Mouse (Mus musculus) gastrocnemius, adult 2 months (tissue): ENCODE measurements at regions not wholly inside any gene's neighbourhood (a gene's known extent, or its start where the extent isn't known, plus 50 kb on each side); places are given as distances from the start of the nearest gene placed in this dataset.

ENCODE experiments used
- DNase-seq: peaks from one replicate; pipeline ENCODE4 v3.0.0; 2022
- H3K27ac ChIP-seq: fragments of 200-600 bp; 2 replicates; pipeline ENCODE4 v1.8.1; 2022; ENCODE audit warnings: mild to moderate bottlenecking
- H3K4me3 ChIP-seq: fragments of 200-600 bp; 2 replicates; pipeline ENCODE4 v1.8.1; 2022; ENCODE audit warnings: mild to moderate bottlenecking, moderate library complexity
- CTCF ChIP-seq: fragments of 200-600 bp; IDR thresholded peaks from 2 replicates; pipeline ENCODE4 v1.8.1; 2022; ENCODE audit warnings: antibody characterized with exemption, mild to moderate bottlenecking, moderate library complexity
- intact Hi-C: fragments of 180-260 bp; cut with DNase I; formaldehyde crosslinking; loops from one replicate; pipeline ENCODE4 v1.15.1; 2025

DNA sequence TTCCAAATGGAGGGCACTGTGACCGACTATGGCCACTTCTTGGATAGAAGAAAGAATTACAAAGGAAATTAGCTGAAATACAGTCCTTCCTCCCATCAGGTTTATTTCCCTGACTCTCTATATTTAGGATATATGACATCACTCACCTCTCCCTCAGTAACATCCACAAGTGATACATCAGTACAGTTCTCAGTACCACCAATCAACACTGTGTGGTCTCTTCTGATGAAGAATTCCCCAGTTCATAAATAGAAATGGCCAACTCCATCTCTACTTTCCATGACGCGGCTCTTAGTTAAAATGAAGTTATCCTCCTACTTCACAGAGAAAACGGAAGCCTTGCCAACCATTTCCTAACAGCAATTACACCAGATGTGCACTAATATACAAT, 208.3 kb upstream of the Dio2 start:
- no peak overlapping the region for H3K27ac ChIP-seq
- no peak overlapping the region for H3K4me3 ChIP-seq
- no peak for TF ChIP-seq CTCF
- no peak for DNase-seq
- intact Hi-C loops = no loop called here

- Histone ChIP-seq H3K4me3 (no peak overlapping the region), H3K27ac (no peak overlapping the region)
- TF ChIP-seq CTCF = no peak
- intact Hi-C loops = no loop called here
- peak; percentile 18 for DNase-seq
Measured at GRCm38 (mm10) chr12:90945743-90946527, 207.7 kb upstream of the Dio2 start.

DNA sequence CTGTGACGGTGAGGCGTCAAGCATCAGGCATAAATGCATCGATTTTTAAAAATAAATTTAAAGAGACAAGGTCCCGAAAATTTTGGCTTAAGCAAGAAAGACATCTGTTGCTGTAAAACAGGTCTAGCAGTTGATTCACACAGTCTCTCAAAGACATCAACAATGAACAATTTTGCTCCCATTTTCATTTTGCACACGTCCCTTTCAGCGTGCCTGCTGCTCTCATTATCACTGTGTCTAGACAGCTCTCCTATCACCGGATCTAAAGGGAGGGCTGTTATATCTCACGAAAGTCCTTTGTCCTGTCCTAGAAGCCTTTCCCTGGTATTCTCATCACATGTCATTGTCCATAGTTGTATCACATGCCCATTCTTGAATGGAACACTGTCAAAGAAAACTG, 194.4 kb upstream of the Dio2 start:
- TF ChIP-seq CTCF = no peak
- no peak overlapping the region for H3K27ac ChIP-seq
- intact Hi-C loops = no loop called here
- H3K4me3 ChIP-seq = no peak overlapping the region
- no peak for DNase-seq

DNA sequence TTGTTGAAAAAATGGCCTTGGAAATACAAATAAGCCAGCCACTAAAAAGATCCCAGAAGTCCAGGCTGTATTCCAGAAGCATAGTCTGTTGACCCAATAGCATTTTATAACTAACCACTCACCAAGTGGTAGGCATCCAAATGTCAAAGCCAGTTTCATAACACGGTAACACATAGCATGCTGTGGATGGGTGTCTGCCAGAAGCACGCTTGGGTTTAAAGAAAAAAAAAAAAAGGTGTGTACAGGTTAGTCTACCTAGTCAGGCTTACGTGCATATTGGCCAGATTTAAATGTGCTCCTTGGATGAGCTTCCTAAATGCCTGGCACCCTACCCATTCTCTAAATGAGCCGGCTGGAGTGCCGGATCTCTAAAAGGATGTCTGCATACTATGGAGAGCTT, 194.0 kb upstream of the Dio2 start:
- no peak for TF ChIP-seq CTCF

GRCm38 (mm10) chr12:90930091-90930715, 192.0 kb upstream of the Dio2 start:
- intact Hi-C loops = no loop called here
- Histone ChIP-seq H3K4me3 (no peak overlapping the region), H3K27ac (no peak overlapping the region)
- no peak for TF ChIP-seq CTCF
- DNase-seq = no peak

More for the DNA sequence above, 194.0 kb upstream of the Dio2 start:
- DNase-seq = peak; percentile 17
- intact Hi-C loops = no loop called here
- Histone ChIP-seq H3K27ac (no peak overlapping the region), H3K4me3 (no peak overlapping the region)

GRCm38 (mm10) chr12:90923603-90924002, 185.4 kb upstream of the Dio2 start:
- intact Hi-C loops = no loop called here
- no peak for TF ChIP-seq CTCF
- no peak for DNase-seq
- Histone ChIP-seq H3K27ac (no peak overlapping the region), H3K4me3 (no peak overlapping the region)

DNA sequence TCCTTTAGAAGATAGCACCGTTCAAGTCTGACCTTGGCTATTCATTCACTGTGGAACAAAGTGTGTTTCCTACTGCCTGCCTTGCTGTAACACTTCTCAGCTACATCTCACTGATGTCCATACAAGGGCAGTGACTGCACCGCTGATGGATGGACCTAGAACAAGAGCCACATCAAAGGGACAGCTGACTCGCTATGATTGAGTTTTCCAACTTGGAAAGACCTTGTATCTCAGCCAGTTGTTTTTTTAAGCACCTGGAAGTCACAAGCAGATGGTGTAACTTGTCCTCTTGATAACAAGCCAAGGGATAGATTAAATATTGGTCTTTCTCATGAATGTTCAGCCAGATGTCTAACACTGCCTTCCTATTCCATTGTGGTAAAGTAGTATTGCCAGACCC, 184.9 kb upstream of the Dio2 start:
- no peak for DNase-seq
- no peak overlapping the region for H3K4me3 ChIP-seq
- intact Hi-C loops = no loop called here
- no peak for TF ChIP-seq CTCF
- no peak overlapping the region for H3K27ac ChIP-seq

DNA sequence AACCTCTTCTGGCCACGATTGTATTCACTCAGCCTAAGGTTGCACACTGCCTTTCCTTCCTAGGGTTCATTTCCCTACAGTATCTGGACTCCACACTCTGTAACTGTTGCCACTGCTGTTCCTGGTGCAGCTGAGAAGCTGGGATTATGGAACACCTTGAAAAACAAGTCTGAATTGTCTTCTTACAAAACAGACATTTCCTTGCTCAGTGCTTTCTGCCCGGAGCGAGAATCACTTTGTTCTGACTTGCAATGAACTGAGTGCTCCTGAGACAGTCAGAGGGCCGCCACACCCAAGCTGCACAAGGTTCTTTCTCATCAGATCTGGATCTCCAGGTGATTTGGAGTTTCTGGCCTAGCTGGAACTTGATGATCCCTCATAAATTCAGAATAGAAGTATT, 183.0 kb upstream of the Dio2 start:
- intact Hi-C loops = no loop called here
- DNase-seq = no peak
- no peak for TF ChIP-seq CTCF
- Histone ChIP-seq H3K27ac (no peak overlapping the region), H3K4me3 (no peak overlapping the region)

GRCm38 (mm10) chr12:90915929-90916713, 177.9 kb upstream of the Dio2 start:
- peak; percentile 20 for DNase-seq
- intact Hi-C loops = no loop called here
- Histone ChIP-seq H3K27ac (no peak overlapping the region), H3K4me3 (no peak overlapping the region)
- no peak for TF ChIP-seq CTCF

DNA sequence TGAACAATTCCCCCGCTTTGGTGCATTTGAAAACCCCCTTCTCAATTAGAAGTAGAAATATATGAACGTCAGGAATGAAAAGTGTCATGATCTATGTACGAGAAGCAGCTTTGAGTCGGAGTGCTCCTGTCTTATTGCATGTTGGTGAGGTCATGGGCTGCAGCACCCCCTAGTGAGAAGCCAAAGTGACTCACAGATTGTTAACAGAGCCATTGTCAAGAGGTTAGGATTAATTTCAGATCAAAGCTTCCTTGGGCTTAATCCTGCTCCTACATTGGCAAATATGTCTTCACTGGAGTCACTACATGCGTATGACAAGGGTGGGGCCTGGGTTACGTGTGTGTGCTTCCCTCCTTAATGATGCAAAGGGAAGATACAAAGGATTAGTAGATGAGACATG, 165.8 kb upstream of the Dio2 start:
- Histone ChIP-seq H3K4me3 (no peak overlapping the region), H3K27ac (no peak overlapping the region)
- intact Hi-C loops = no loop called here
- peak; percentile 39 for TF ChIP-seq CTCF
- DNase-seq = peak; percentile 19

DNA sequence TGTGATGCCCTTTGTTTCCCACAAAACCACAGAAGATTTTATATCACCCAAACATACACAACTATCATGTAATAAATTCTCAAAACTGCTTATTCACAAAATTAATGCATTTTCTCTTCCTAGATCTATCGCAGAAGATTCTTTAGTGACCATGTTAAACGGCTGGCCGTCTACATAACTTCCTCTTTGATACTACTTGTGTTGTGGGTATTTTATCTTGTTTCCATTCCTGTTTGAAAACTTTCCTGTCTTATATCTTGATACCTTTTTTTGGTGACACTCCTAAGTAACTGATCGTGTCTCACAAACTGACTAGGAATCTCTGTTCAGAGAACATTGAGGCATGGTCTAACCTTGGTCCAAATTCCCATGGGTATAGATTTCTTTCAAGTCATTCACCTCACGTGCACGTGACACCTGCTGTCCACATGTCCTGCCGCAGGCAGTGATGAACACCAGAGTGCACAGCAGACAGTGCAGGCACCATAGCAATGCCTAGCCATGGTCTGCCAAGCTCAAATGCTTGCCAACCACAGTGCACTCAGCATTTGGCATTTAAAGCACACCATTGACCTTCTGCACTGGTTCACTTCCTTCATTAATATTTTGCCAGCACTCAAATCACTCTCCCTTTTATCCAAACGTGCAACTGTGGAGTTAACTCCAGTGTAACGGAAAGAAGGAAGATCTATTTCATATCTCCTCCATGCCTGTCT, 155.6 kb upstream of the Dio2 start:
- no peak overlapping the region for H3K4me3 ChIP-seq
- no peak overlapping the region for H3K27ac ChIP-seq
- TF ChIP-seq CTCF = no peak
- intact Hi-C loops = no loop called here
- DNase-seq = no peak

GRCm38 (mm10) chr12:90876230-90877005, 138.2 kb upstream of the Dio2 start:
- no peak for TF ChIP-seq CTCF
- intact Hi-C loops = no loop called here
- no peak for DNase-seq
- no peak overlapping the region for H3K4me3 ChIP-seq
- no peak overlapping the region for H3K27ac ChIP-seq
